Mouse (Mus musculus) frontal cortex, postnatal 10 days (tissue): ENCODE measurements around the gene Tuba1c.
"Not testable (repeated sequence)": the region's sequence is repeated elsewhere in the genome, so short reads cannot be mapped to it uniquely, and the experiment has no call there.

Source experiments
- DNase-seq, 2 experiments: peaks; one replicate each; pipeline ENCODE4 v3.0.0; 2022; ENCODE audit warnings: low spot score in 2 of 2, mixed read lengths in 1 of 2

The Tuba1c gene

DNA sequence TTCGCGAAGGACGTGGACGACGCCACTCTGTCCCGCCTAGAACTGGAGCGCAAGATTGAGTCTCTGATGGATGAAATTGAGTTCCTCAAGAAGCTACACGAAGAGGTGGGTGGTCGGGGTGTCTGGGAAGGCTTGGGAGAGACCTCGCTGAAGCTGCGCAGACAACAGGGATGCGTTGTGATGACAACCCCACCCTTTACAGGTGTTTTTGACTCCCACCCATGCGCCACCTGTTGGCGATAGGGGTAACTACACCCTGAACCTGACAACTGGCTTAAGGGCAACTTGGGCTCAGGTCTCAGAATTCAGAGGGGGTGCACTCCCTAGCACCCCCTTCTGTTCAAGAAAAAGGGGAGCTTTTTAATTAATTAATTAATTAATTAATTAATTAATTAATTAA is 26.6 kb downstream of the Tuba1c start:
- no peak for DNase-seq

DNA sequence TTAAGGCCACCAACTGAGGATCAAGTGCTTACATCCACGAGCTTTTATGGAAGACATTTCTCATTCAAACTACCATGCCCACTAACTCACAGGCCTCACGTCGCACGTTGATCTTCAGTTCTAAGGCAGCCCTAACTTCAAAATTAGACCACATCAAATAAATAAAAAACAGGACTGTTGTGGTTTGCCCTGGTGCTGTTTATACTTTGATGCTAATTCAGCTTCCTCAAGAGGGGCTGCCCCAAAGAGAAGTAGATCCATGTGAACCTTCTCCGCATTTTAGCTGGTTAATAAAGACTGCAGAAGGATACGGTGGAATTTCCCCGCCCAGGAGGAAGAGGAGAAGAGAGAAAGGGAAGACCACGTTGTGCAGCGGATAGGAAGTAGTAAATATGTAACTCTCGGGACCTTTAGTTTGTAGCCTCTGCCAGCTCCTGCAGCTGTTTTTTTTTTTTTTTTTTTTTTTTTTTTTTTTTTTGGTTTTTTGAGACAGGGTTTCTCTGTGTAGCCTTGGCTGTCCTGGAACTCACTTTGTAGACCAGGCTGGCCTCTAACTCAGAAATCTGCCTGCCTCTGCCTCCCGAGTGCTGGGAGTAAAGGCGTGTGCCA is 36.0 kb downstream of the Tuba1c start:
- no peak for DNase-seq

DNA sequence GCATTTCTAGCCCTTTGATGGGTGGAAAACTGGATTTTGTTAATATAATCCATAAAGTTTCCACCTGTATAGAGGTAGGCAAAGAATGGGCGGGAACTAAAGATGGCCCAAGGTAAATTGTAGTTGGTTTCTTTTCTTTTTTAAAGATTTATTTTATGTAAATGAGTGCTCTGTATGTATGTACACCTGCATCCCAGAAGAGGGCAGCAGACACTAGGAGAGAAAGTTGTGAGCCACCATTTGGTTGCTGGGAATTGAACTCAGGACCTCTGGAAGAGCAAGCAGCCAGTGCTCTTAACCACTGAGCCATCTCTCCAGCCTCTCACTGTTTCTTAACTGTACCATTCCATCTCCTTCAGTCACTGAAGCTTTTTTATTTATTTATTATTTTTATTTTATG is 42.3 kb downstream of the Tuba1c start:
- no peak for DNase-seq

DNA sequence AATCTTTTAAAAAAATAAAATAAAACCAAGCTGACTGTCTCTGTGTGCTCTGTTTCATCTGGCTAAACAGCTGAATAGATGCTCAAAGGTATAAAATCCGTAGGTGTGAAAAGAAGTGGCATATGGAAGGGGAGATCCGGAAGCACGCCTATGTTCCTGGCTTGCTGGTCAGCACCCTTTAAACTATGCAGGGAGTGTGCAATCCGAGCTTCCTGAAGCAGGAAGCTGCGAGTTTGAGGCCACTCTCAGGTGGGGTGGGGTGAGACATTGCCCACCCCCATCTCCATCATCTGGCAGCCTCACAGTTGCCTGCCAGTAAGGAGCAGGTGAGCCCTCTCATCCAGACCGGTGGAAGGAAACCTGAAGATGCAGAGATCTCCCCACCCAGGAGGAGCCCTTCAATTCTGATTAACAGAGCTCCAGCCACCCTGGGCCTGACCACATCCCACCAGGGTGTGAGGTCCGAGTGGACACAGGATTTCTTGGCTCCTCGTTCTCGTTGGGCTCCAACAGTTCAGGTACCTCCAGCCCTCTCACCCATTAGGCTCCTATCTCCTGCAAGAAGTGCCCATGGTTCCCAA is 44.4 kb downstream of the Tuba1c start, which contains the start of gene Troap:
Gene Troap, plus strand, starts transcription at position 557 of the 581 bp plus-strand sequence.
- DNase-seq: no peak

DNA sequence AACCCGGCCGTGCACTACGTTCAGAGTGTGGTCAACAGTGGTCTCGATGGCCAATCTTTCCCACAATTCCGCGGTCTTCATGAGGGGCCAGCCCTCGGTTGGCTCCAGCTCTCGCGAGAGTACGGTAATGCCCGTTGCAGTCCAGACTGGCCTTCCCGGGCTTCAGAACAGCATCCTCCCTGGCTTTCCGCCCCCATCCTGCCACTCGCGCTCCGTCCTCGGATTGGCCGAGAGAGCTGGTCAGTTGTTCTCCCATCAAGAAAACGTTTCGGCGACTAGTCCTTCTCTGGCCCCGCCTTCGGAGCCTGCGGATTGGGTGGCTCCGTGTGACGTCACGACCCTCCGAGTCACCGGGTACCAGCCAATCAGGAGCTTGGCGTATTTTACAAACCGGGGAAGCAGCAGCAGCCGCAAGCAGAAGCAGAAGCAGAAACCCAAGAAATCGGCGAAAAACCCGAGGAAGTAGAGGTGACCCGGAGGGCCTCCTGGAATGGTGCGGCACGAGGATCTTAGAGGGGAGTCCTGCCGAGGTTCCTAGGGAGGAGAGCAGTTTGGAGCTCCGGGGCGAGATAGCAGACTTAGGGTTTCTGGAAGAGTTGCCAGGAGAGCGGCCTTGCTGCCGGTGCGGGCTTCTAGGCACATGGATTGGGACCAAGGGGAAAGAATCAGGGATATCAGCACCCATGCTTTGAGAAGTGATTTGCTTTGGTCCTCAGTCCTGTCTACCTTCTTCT is 45.1 kb downstream of the Tuba1c start:
- DNase-seq: peak; percentile 97 to 98

DNA sequence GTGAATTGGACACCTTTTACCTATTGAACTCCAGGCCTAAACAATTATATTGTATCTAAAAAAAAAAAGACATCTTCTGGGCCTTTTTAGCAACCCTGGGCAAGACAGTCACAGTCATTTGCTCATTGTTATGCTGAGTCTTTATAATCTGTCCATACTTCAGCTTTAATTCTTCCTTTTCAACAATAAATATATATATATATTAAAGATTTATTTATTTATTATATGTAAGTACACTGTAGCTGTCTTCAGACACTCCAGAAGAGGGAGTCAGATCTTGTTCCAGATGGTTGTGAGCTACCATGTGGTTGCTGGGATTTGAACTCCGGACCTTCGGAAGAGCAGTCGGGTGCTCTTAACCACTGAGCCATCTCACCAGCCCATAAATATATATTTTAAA is 46.3 kb downstream of the Tuba1c start:
- DNase-seq: not testable (repeated sequence)

DNA sequence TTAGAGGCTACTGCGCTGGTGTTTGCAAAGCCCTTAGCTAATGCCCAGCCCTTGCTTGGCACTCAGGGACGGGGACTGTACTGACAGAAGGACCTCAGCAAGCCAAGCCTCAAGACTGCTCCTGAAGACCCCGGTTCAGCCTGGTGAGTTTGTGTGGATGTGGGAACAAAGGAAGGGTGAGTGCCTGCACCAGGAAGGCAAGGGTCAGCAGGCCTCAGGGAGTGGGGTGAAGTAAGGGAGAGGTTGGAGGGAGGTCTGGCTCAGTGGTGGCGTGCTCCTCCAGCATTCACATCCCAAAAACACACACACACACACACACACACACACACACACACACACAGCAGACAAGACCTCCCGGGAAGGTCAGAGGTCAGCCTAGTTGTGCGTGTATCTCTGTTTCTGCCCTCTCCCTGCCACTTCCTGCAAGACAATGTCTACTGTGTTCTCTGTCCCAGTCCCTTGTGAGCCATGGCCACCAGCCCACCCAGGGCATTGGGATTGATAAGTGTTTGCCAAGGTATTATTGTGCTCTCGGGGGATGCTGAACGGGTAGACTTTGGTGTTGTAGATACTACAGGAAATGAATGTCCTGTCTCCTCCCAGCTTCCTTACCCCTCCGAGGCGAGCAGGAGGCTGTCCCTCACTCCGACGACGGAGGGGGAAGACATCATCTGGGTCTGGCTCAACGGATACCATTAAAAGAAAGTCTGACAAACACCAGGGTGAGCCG is 48.7 kb downstream of the Tuba1c start:
- DNase-seq: no peak

DNA sequence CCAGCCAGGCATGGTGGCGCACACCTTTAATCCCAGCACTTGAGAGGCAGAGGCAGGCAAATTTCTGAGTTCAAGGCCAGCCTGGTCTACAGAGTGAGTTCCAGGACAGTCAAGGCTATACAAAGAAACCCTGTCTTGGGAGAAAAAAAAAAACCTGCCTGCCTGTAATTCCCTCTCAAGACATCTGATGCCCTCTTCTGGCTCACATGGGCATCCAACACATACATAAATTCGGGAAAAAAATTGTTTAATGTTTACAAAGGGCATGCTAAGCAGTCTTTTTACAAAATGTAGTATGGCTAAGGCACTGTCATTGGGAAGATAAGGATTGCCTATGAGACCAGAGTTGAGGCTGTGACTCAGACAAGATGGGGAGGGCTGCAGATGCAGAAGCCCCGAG is 50.1 kb downstream of the Tuba1c start:
- DNase-seq: no peak

DNA sequence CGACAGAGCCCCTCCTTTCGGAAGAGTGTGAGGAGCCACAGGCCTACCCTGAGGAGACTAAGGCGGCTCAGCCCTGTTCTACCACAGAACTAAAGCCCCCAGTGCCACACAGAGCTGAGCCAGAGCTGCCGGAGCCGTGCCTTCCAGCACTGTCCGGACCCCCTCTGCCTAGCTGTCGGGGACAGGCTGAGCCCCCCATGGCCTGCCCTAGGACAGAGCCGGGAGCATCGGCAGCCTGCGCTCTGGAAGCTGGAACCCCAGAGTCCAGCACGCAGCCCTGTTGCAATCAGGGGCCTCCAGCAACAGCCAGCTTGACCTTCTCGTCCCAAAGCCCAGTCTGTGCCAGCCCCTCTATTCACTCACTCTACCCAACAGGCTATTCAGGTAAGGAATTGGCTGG is 52.6 kb downstream of the Tuba1c start:
- DNase-seq: no peak

DNA sequence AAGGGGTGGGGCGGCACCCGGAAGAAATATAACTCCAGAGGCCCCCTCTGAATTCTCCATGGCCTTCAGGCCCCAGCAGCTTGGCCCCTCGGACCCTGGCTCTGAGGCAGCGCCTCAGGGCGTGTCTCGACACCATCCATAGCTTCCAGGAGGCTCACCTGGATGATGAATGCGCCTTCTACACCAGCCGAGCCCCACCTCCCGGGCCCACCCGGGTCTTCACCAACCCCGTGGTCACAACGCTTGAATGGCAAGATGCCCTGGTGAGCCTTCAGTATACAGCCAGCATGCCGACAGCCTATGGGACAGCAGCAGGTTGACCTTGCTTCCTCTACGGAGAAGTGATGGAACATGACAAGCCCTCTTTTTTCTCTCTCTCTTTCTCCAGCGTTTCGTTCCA is 53.1 kb downstream of the Tuba1c start:
- DNase-seq: no peak

DNA sequence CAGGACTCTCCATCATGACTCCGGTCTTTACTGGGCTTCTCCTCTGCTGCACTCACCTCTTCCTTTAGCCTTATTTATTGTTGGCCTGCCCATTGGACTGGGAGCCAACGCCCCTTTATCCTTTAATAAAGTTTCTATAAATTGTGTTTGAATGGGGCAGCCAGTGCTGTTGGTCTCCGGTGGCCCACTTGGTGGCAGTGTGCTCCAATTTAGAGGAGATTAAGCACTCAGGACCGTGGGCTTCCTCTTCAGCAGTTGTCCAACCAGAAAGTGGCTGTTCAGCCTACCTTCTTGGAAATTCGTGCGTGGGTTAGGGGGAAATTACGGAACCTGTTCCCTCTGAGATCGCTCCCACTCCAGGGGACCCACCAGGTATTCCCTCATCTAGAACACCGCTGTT is 53.6 kb downstream of the Tuba1c start:
- DNase-seq: peak in 1 of 2 experiments; percentile 41

DNA sequence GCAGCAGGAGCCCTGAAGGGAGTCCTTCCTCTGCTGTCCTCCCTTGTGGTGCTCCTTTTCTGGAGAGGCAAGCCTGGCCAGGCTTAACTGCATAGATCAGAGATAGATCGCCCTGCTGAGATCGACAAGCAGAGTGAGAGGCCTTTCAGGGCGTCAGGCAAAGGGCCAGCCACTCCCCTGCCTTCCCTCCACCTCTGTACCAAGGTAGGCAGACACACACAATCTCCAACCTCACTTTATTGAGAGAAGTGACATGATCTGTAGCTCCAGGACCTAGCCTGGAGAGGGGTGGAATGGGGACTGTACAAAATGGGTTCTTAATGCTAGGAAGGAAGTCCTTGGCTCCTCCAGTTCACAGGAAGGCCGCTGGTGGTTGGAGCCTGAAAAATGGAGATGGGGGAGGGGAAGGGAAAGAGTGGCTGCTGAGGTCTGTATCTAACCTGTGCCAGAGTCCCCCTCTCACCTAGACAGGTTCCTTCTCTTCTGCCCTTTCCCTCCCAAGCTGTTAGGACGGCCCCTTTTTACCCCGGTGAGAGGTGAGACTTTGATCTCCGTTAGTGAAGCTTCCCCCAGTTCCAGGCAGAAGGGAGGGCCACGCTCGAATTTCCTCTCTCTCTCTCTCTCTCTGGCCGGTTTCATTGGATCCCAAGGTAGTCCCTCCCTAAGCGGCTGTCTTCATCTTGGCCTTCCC is 54.3 kb downstream of the Tuba1c start:
- DNase-seq: no peak

DNA sequence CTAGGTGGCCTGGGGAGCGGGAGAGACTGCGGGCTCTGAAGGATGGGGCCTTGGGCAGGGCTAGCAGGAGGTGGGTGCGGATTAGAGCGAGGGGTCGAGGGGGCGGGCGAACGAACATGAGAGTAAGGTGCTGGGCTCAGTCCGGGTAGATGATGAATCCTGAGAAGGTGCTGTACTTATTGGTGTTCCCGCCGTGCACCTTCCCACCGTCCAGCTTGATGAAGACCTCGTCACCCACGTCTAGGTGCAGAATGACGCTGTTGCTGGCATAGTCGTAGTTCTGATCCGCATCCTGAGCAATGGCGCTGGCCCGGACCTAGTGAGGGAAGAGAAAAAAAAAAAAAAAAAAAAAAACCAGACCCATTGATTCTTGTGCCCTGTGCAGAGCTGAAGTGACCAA is 54.9 kb downstream of the Tuba1c start:
- no peak for DNase-seq

DNA sequence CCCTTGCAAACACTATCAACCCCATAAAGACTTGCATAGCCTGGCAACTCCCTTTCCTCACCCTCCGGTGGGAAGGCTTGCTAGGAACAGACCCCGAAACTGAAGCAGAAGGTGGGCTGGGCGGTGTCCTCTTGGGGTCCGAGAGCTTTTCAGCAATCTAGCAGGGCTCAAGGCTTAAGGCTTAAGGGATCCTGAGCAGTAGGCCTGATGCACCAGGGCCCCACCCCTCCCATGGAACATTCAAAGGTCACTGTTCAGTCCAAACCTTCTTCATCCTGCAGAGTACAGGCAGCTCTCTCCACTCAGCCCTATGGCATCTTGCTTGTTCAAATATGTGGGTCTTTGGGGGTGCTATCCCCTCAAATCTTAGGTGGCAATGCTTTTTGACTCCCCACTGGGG is 56.3 kb downstream of the Tuba1c start:
- DNase-seq: no peak

DNA sequence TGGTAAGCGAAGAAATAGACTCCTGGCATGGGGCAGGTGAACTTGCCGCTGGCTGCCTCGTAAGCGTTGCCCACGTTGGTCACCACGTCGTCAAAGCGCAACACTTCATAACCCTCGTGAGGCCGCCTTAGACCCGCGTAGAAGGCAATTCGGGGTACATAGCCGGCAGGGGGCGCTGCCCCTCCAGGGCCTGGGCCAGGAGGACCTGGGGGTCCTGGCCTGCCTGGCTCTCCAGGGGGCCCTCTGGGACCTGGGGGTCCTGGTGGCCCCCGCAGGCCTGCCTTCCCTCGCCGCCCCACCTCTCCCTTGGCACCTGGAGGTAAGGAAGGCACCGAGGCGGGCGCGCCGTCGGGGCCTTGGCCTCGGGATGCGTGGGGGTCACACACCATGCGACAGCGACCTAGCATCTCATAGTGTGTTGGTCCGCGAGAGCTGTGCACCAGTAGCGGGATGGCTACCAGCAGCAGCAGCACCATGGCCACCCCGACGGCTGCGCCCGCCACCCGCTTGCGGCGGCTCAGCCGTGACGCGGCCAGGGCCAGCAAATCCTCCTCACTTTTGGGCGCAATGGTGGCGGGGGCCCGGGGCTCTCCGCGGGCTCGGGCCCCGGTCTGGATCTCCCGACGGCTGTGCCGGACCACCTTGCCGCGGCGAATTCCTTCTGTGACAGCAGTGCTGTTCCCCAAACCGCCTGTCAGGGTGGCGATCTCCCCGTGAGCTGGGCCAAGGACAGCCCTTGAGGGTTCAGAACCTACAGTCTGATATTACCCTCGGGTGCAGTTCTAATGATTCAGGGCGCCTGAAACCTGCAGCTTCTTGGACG is 57.8 kb downstream of the Tuba1c start, which contains the start of gene C1ql4:
Gene C1ql4, minus strand, starts transcription at position 565 of the 823 bp plus-strand sequence.
- no peak for DNase-seq
